Mouse (Mus musculus) G1E (cell line): ENCODE data around the gene Myo6. TPM values are rescaled to one million over a fixed set of nuclear protein-coding genes. Genes with fewer than 3 reads are reported as not detected.

ENCODE experiments used
- ATAC-seq: 2 replicates; pipeline ENCODE4 v1.8.0; 2016; ENCODE audit warnings: mild to moderate bottlenecking; ENCODE audit not compliant: insufficient number of reproducible peaks, poor library complexity, low FRiP score, severe bottlenecking; ENCODE audit errors: extremely low read depth
- DNase-seq: peaks from one replicate; pipeline ENCODE4 v3.0.0; 2012; ENCODE audit warnings: low spot score
- H3K27me3 ChIP-seq: 2 replicates; pipeline ENCODE4 v1.6.1; 2012; ENCODE audit warnings: mild to moderate bottlenecking, low read length, inconsistent platforms; ENCODE audit not compliant: insufficient read depth
- H3K36me3 ChIP-seq: replicated peaks from 2 replicates; pipeline ENCODE3; 2012; ENCODE audit warnings: mild to moderate bottlenecking, inconsistent platforms
- H3K4me1 ChIP-seq: 2 replicates; pipeline ENCODE4 v1.6.1; 2012; ENCODE audit warnings: low read depth, low read length, inconsistent platforms, mixed read lengths; ENCODE audit not compliant: insufficient read depth
- H3K4me3 ChIP-seq: 2 replicates; pipeline ENCODE4 v1.5.1; 2012; ENCODE audit warnings: low read depth, mild to moderate bottlenecking, inconsistent platforms, low read length, moderate library complexity, mixed read lengths
- H3K9me3 ChIP-seq: replicated peaks from 2 replicates; pipeline ENCODE4 v1.6.1; 2012; ENCODE audit warnings: inconsistent platforms
- CTCF ChIP-seq: IDR thresholded peaks from 2 replicates; pipeline ENCODE4 v1.5.1; 2012; ENCODE audit warnings: low read depth, low read length, inconsistent platforms, mixed read lengths
- GATA1 ChIP-seq: IDR thresholded peaks from 2 replicates; pipeline ENCODE4 v1.6.1; 2012; ENCODE audit warnings: borderline replicate concordance, low read length, inconsistent platforms, mixed read lengths
- GATA2 ChIP-seq: IDR thresholded peaks from 2 replicates; pipeline ENCODE4 v1.6.1; 2012; ENCODE audit warnings: low read depth, low read length, inconsistent platforms, borderline replicate concordance
- POLR2AphosphoS5 ChIP-seq: IDR thresholded peaks from 2 replicates; pipeline ENCODE4 v1.6.1; 2012; ENCODE audit warnings: low read depth, low read length, inconsistent platforms; ENCODE audit not compliant: insufficient replicate concordance
- TAL1 ChIP-seq: conservative IDR thresholded peaks from 2 replicates; pipeline ENCODE4 v1.6.1; 2012; ENCODE audit warnings: low read depth, low read length, inconsistent platforms, mixed read lengths
- polyA plus RNA-seq: library from polyadenylated mRNA; stranded (reverse); fragments of >175 nt; gene quantifications from 2 replicates; pipeline ENCODE4 v1.2.3, GENCODE M21; 2012
- total RNA-seq, 2 experiments: library from RNA; stranded (forward) in 1 of 2; stranded (reverse) in 1 of 2; fragments of 200-1000 nt in 1 of 2; fragments of >200 nt in 1 of 2; fragmentation: Nextera tagmentation in 1 of 2; gene quantifications; 2 replicates each; pipeline ENCODE4 v1.2.3; 2014 to 2017

The Myo6 gene
- total and polyA plus RNA-seq, 3 experiments: 8.2 to 17.6 (median 13.5) TPM

DNA sequence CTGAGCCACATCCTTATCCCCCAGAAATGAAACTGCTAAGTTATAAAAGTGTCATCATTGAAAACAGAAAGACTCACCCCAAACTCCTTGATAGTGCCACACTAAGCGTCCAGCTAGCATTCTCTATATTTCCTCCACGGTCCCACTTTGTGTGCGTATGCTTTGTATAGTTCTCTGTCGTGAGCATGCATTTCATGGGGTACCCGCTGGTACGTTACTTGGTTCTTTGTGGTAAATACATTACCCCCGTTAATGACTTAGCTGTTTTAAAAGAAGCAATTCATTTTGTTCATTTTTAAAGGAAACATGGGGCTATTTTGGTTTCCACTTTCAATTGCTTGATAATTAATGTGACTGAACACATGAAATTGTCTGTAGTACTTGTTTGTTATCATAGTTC, 122.0 kb downstream of the Myo6 start:
- Histone ChIP-seq H3K4me1 (no peaks in the 10 kb centered on the region), H3K36me3 (no peaks in the 10 kb centered on the region), H3K9me3 (no peaks in the 10 kb centered on the region), H3K27me3 (no peaks in the 10 kb centered on the region), H3K4me3 (no peak overlapping the region)
- no peak for TF ChIP-seq CTCF
- no peak for TF ChIP-seq TAL1
- no peak for TF ChIP-seq GATA2
- TF ChIP-seq POLR2AphosphoS5: no peak
- no peak for TF ChIP-seq GATA1
- no peak for DNase-seq
- ATAC-seq: no peak

DNA sequence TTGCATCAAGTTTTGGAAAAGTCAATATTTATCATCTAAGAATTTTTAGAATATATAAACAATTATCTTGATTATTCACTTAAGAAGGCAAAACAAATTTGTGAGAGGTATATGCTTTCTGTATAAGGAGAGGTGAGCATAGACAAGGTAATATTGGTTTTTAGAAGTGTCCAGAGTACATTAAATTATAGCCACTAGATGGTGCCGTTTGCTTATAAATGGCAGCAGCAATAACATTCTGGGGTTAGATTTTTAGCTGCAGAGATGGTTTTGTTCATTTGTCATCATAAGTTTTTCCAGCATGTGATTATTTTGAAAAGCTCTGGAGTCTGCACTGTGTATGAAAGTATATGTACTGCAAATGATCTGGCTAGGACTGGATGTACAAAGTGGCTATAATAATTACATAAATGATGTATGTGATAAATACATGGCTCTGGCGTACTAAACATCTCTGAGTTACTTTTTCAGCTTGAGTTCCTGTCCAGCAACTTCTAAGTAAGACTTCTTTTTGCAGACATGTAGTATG, 128.3 kb downstream of the Myo6 start:
- Histone ChIP-seq H3K4me1 (no peaks in the 10 kb centered on the region), H3K4me3 (no peak overlapping the region), H3K27me3 (no peaks in the 10 kb centered on the region), H3K36me3 (peaks cover 2% of the 10 kb centered on the region), H3K9me3 (no peaks in the 10 kb centered on the region)
- TF ChIP-seq GATA1 (no peak), TAL1 (no peak), POLR2AphosphoS5 (no peak), CTCF (no peak), GATA2 (no peak)
- ATAC-seq: no peak; the same call in 1 of the 2 replicates
- DNase-seq: no peak

DNA sequence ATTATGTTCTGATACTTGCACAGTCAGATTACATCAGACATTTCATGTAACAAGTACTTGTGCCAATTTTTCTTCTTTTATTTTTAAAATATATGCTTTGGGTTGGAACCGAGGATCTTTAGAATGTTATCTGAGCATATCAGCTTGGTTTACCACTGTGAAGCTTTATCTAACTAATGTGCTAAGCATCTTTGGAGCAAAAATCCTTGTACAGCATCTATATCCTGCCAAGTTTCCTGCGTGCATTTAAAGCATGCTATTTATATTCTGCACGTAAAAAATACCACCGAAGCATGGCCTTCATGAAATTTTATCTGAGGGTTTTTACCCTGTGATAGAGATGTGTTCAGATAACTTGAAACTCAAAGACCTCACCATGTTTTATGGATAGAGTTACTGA, 131.3 kb downstream of the Myo6 start:
- Histone ChIP-seq H3K36me3 (peaks cover 2% of the 10 kb centered on the region), H3K27me3 (no peaks in the 10 kb centered on the region), H3K4me3 (no peak overlapping the region), H3K4me1 (no peaks in the 10 kb centered on the region), H3K9me3 (no peaks in the 10 kb centered on the region)
- DNase-seq: no peak
- no peak for ATAC-seq
- TF ChIP-seq TAL1 (no peak), POLR2AphosphoS5 (no peak), GATA2 (no peak), GATA1 (no peak), CTCF (no peak)

DNA sequence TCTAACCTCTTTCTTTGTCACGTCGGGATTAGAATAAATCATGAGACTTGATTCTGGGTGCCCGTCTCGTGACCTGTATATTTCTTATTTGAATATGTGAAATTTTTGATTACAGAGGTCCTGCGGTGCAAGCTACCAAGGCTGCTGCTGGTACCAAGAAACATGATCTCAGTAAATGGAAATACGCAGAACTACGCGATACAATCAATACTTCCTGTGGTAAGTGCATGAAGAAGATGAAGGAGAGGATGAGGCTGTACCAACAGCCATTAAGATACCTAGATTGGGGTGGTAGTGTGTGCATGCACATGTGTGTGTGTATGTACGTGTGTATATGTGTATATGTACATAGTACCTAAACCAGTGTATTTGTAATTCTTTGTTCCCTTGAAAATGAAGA, 134.2 kb downstream of the Myo6 start:
- Histone ChIP-seq H3K4me3 (no peak overlapping the region), H3K27me3 (no peaks in the 10 kb centered on the region), H3K9me3 (no peaks in the 10 kb centered on the region), H3K36me3 (no peaks in the 10 kb centered on the region), H3K4me1 (no peaks in the 10 kb centered on the region)
- ATAC-seq: no peak
- no peak for DNase-seq
- TF ChIP-seq GATA2 (no peak), POLR2AphosphoS5 (no peak), CTCF (no peak)

DNA sequence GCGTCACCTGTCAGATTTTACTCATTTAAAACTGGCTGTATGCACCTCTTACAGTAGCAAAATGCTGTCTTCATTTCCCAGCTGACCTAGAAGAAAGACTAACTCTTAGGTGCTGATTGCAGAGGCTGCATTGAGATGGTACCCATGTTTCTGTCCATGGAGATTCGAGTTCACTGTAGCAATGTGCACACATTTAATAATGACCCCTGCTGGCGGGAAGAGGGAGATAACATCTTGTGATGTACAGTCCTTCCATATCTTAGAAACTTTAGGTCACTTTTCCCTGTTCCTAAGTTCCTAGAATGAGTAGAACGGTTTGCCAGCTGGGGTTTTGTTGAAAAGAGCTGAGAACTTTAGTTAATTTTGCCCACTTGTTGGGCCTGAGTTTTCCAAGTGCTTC, 138.7 kb downstream of the Myo6 start:
- no peak for TF ChIP-seq GATA2
- no peak for TF ChIP-seq POLR2AphosphoS5
- no peak for TF ChIP-seq TAL1
- no peak for TF ChIP-seq CTCF
- TF ChIP-seq GATA1: no peak
- no peaks in the 10 kb centered on the region for H3K36me3 ChIP-seq
- H3K4me1 ChIP-seq: no peaks in the 10 kb centered on the region
- no peaks in the 10 kb centered on the region for H3K27me3 ChIP-seq
- H3K4me3 ChIP-seq: no peak overlapping the region
- DNase-seq (no peak), ATAC-seq (no peak)
- no peaks in the 10 kb centered on the region for H3K9me3 ChIP-seq

DNA sequence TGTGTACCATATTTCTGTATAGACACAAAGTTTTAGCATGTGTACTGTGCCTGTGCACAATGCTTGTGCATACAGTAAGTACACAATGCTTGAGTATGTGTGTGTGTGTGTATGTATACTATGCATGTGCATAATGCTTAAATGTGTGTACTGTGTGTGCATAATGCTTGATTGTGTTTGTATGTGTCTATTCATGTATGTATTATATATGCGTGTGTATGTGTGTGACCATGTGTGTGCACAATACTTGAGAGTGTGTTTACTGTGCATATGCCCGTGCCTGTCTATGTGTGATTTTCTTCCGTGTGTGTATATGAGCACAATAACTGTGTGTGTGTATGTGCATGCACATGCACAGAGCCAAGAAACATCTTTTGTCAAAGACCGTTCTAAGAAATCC, 141.6 kb downstream of the Myo6 start:
- no peak for TF ChIP-seq TAL1
- no peak for TF ChIP-seq GATA2
- no peak for TF ChIP-seq GATA1
- no peak for TF ChIP-seq CTCF
- TF ChIP-seq POLR2AphosphoS5: no peak
- Histone ChIP-seq H3K27me3 (no peaks in the 10 kb centered on the region), H3K9me3 (no peaks in the 10 kb centered on the region), H3K4me3 (no peak overlapping the region), H3K36me3 (no peaks in the 10 kb centered on the region), H3K4me1 (no peaks in the 10 kb centered on the region)
- ATAC-seq: no peak
- DNase-seq: no peak

DNA sequence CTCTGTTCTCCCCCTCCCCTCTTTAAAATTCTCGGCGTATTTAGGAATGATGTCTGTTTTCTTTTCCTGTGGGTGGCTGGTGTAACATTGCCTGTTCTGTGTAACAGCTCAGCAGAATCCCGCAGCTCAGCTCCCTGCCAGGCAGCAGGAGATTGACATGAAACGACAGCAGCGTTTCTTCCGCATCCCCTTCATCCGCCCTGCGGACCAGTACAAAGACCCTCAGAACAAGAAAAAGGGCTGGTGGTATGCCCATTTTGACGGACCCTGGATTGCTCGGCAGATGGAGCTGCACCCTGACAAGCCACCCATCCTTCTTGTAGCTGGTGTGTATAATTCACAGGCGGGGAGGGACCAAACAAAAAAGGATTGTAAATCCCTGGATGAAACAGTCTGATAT, 142.0 kb downstream of the Myo6 start:
- H3K4me3 ChIP-seq: no peak overlapping the region
- no peaks in the 10 kb centered on the region for H3K36me3 ChIP-seq
- H3K27me3 ChIP-seq: no peaks in the 10 kb centered on the region
- no peak for DNase-seq
- H3K4me1 ChIP-seq: no peaks in the 10 kb centered on the region
- no peak for TF ChIP-seq GATA1
- TF ChIP-seq GATA2: no peak
- TF ChIP-seq CTCF: no peak
- TF ChIP-seq TAL1: no peak
- no peak for ATAC-seq
- no peaks in the 10 kb centered on the region for H3K9me3 ChIP-seq
